Mouse (Mus musculus): ENCODE data around the gene Efna5. TPM values are rescaled to one million over a fixed set of nuclear protein-coding genes. Genes with fewer than 3 reads are reported as not detected.

Efna5 gene
- polyA plus RNA-seq, 3 experiments from 2014 or later: 0.13 TPM; not detected in 1

DNA sequence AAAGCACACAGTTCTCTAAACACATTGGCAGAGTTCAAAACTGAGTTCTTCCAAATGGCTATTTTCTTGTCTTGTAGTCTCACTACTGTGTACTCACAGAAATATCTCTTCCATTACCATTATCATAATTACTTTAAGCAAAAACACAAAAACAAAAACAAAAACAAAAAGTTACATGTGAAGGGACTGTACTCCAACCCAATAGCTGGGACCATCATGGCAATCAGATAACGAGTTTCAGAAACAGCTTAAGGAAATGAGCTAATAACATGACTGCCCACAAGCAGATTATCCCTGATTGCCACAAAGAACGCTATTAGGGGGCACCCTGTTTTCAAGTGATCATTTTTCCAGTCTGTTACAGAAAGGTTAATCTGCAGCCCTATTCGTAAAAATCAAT lies 93.3 kb downstream of the Efna5 start:
- ATAC-seq: no peak

DNA sequence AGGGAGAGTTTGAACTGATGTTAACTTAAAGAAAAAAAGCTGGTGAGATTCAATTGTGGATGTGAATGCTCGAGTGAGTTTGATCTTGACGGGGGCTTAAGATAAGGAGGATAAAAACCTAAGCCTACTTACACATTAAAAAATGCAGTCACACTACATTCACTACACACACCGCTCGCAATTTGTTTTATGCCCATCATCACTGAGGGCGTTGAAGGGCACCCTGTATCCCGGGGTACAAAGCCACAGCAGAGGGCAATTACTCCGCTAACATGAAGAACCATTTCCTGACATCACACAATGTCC lies 94.6 kb downstream of the Efna5 start:
- ATAC-seq: no peak

DNA sequence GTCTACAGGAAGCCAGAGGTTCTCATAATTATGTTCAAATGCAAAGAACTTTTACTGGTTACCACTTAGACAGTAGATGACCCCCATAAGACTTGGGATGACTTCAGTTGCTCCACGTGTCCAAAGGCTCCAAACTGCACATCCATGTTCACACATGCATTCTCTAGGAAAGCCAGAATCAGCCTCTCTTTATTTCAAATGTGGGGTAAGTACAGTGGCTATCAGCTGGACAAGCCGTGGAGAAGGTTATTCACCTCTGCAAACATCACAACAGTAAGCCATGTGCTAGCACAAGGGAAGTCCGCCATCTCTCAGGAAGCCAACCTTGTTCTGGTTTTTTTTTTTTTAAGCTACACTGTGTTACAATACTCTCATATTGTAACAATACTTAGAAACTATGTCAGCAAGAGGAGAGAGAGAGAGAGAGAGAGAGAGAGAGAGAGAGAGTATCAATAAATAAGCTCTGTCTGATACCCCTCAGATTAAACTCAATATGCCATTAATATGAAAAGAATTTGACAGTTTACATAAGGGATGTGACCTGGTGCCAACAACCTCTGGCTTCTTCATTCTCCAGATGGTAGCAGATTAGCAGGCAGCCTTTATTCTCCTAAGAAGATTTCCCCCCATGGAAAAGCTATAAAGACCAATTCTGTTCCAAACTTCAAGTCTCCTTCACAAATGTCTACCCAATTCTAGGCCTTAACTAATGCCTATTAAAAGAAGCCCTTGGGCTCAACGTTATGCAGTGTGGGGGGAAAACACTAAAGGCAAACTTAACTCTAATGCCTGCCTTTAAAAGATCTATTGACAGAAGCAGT lies 95.1 kb downstream of the Efna5 start:
- no peak for ATAC-seq

DNA sequence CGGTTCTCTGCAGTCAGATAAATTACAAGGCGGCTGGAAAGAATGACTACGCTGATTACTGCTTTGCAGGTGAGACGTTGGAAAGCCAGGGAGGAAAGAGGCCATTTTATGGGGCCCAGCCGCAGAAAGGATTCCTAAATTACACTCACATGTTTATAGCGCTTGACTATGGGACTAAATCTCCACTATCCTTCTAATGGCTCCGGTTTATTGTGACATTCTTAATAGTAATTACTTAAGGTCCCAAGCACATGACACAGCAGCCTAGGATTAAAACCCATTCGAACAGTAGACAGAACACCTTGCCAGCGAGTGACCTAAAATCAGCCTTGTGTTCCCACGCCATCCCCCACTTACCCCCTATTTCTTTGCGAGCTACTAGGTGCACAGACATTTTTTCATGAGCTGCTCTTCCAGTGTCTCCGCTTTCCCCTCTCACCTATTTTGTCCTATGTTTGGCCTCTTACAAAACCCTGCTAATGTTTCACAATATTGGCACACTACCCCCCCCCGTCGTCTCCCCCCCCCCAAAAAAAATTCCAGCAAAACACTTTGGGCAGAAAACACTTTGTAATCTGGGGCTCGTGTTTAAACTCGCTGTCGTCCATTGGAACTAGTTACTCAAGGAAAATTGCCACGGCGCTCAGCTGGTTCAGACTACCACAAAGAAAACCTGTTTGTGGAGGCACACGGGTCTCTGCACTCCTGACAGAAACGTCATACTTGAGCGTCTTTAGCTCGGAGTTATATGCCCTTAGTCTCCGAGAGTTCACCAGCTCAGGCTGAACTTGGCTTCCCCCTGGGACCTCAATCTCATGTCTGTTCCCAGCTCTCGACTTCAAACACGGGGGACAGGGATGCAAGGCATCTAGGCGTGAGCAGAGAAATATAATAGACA lies 96.6 kb downstream of the Efna5 start:
- ATAC-seq: no peak

DNA sequence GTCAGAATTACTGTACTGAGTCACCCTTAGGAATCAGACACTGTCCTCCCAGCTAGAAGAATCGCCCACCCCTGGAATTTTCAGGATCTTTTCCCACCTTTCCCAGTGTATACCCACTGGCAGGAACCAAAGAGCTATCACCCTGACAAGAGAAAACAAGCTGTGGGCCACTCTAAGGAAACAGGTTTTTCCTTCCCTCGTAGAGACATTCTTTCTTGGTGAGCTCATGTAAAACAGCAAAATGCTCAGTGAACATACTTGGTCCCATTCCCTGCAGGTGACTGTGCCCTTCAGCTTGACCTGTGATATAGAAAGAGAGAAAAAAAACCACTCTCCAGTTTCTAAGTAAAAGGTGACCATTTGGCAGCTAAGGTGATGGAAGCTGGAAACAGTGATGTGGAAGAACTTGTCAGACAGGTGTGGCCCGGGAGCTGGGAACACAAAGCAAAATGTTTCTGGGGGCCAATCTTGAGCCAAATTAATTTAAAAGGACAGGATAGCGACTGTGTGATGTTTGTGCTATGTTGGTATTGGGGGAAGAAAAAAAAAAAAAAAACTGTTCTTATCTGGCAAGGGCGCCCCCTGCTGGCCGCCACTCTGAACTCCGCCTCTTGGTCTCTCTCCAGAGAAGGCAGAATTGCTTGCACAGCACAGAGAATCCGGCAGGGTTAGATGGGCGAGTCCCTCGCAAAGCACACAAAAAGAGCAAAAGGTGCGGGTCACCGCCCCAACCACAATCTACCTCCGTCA lies 97.4 kb downstream of the Efna5 start:
- no peak for ATAC-seq

DNA sequence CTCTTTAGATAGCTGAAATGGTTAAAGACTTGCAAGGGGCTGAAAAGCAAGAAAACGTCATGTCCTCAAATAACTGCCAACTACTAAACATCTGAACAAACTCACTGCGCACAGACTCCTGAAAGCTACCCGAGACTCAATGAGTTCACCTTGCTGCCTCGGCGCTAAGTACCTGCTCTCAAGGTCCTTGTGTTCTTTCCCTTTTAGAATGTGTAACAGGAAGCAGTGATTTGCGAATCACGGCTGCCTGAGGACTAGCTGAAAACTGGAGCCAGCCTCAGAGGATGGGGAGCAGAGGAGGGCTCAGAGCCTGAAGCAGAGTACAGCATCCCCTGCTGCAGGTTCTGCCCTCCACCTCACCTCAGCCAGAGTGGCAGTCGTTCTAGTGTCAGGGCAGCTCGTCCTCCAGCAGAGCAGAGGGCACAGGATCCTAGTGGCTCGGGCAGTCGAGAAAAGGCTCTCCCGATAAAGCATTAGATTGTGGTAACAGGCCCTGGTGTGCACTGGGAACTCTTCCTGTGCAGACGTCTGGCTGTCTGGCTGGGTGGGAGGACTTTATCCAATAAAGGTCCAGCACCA lies 98.2 kb downstream of the Efna5 start:
- no peak for ATAC-seq

DNA sequence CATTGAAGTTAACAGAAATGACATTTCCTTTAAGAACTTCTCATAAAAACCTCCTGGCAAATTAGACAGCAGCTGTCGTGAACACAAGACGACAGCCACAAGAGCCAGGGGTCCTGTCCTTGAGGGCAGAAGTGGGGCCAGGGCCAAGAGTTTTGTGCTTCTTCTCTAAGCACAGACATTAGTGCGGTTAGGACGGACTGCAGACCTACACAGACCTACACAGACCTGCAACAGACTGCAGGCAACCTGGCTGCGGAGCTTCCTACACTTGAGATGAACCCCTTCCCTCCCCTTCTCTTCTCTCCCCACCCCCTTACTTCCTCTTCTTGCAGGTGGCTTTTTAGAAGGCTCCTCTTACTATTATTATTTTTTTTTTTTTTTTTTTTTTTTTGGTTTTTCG lies 100.0 kb downstream of the Efna5 start:
- no peak for ATAC-seq

DNA sequence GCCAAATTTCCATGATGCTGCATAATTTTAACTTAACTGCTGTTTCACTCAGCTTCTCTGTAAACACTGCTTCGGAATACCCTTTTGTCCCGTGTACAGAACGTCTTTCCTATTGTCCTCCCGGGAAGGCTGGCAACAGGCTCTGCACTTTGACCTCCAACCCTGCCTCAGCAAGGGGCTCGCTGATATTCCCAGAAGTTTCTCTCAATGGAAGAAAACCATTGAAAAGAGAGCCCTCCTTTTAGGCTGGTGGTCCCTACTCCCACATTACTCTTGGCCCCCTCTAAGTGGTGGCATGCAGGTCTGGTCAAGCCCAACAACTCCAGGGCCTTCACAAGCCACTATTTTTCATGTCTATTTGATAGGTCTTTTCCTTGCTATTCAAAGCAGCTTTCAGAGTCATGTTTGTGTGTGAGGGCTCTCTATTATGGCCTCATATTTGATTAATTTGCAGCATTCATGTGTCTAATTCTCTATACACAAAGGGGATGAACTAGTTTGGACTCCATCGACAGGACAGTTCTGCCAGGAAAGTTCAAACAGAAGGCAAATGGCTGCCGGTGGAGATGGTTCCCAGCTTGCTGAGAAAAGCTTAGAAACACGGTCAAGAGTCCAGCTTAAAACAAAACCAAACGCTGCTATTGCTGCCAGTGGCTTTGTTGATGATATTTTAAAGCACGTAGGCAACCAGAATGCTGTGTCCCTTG lies 103.1 kb downstream of the Efna5 start:
- no peak for ATAC-seq

DNA sequence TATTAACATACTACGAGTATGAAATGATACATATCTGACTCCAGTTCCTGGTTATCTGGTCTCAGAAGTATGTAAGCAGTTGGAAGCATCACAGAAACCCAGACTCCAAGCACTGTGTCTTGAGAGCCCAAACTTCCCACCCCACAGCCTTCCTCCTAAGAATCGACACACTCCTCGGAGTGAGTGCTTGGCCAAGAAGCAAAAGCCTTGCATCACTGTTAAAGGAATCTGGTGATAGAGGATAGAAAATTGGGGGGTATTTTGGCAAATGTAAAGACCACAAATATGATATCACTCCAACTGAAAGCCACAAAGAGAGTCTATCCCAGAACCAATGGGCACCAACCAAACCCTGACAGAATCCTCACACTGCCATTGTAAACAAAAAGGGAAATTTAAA lies 104.4 kb downstream of the Efna5 start:
- ATAC-seq: no peak

DNA sequence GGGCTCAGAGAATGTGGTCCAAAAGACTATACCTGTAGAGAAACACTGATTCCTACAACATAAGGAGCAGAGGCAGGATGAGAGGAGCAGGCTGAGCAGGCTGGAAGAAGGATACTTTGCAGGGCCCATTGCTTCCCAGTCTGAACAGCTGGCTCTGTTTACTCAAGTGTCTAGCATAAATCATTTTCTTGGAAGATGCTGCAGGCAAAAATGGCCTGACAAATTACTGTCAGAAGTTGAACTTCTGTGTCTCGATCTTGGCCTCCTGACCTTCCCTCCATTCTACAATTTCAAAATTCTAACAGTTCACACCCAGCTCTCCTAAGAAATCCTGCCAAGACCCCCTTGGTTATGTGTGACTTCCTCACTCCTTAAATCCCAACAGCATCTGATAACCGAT lies 105.1 kb downstream of the Efna5 start:
- ATAC-seq: no peak

DNA sequence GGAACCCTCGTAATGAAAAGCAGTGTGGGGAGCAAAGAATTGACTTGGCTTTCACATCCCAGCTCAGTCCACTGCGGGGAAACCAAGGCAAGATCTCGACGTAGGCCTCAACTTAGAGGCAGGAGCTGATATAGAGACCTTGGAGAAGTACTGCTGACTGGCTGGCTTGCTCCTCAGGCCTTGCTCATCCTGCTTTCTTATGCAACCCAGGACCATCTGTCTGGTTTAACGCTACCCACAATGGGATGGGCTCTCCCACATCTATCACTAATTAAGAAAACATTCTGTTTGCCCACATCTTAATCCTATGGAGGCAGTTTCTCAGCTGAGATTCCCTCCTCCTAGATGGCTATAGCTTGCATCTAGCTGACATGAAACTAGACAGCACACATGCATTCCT lies 105.7 kb downstream of the Efna5 start:
- no peak for ATAC-seq

DNA sequence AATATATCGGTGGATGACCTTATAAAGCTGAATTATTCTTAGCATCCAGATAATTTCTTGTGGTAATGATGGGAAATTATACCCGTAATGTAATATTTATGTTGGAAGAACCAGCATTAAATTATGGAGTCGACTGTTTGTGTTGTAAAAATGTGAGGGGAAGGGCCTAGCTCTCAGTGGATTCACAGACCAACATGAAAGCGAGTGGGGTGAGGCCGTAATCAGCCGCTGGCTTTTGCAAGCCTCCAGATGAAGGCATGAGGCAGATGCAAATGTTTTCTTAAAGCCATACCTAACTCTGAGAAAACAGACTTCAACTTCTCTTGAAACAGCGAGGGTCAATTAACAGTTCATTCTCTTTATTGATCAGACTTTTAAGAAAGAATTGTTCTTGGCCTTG lies 106.4 kb downstream of the Efna5 start:
- no peak for ATAC-seq

DNA sequence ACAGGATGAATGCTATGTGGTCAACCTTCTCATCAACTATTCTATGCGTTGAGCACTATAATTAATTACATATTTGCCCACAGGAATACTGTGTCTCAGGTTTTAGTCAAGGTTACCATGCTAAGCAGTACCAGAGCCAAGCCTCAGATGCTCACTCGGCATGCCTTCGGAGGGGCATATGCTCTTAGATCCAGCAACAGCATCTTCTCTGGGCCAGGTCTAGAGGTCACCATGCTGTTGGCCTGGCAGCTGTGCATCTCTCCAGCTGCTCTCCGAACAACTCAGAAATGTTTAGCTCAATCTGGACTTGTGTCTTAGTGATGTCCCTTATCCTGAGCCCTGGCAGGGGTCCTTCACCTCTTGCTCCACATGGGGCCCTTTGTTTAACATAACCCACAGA lies 114.4 kb downstream of the Efna5 start:
- ATAC-seq: no peak

DNA sequence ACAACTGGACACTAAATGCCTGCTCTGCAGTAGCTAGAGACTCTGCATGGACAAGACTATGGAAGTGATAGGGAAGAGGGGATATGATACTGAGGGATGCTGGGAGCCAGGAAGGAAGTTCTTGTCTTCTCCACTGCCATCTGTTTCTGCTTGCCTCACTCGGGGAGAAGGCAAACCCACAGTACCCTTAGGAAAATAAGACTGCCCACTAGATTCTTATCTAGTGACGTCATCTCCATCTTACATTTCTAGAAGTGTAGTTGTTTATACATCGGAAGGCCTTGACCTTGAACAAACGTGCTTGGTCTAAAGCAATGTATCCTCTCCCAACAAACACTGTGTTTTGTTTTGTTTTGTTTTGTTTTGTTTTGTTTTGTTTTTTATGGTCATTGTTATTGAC lies 116.0 kb downstream of the Efna5 start:
- ATAC-seq: no peak

DNA sequence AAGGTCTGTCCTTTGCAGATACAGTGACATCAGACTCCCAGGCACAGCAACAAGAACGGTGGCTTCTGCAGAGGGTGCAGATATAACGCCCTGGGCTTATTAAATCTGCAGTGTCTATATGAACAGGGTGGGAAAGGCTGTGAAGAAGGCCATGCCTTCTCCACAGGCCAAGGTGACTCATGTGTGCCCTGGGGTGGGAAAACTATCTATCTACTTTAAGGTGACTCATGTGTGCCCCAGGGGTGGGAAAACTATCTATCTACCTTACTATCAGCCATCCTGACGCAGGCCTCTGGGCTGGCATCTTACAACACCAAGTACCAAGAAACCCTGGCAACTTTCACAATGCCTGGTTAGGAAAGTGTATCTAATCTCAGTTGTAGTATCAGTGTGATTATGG lies 124.2 kb downstream of the Efna5 start:
- no peak for ATAC-seq

DNA sequence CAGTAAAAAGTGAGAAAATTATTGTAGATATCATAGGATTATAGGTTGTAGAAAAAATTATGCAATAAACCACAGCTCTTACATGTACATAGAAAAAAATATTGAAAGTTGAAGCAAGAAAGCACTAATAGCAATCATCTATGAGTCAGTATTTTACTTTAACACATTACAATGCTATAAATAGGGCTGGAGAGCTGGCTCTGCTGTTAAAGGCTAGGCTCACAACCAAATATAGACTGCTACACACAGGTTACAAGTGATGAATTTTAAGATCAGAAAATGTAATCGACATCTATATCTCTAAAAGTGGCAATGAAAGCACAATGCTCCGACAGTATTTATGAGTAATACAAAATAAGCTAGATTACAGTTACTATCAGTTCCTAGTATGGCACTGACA lies 125.5 kb downstream of the Efna5 start:
- ATAC-seq: no peak

DNA sequence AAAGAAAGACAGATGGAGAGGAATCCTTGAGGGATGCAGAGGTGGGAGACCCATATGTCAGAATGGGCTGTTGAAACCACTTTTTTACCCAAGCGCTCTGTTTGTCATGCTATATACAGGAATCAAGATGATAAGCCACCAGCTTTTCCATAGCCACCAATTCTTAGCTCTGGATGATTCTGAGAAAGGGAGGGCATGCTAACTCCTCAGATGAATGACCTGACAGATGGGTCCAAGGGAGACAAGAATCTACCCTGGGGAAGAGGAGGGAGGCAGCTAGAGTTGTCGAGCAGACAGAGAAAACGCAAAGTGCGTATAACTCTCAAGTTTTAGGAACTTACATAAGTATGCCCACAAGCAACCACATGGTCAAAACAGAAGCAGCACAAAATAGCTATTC lies 126.5 kb downstream of the Efna5 start:
- no peak for ATAC-seq

DNA sequence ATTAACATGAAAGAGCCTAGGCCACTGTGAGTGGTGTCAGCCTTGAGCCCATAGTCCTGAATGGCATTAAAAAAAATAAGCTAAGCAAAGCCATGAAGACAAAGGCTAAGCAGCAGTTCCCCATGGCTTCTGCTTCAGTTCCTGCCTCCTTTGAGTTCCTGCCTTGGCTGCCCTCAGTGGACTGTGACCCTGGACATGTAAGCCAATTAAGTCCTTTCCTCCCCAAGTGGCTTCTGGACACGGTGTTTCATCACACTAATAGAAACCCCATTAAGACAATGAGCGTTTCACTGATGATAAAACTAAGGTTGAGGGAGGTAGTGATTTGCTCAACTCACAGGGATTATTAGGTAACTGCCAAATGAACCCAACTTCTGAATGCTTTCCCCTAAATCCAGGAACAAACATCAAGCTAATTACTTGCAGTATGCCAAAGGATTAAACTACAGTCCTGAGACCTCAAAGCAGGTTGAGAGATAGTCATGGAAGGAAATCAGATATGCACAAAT lies 128.7 kb downstream of the Efna5 start:
- no peak for ATAC-seq

DNA sequence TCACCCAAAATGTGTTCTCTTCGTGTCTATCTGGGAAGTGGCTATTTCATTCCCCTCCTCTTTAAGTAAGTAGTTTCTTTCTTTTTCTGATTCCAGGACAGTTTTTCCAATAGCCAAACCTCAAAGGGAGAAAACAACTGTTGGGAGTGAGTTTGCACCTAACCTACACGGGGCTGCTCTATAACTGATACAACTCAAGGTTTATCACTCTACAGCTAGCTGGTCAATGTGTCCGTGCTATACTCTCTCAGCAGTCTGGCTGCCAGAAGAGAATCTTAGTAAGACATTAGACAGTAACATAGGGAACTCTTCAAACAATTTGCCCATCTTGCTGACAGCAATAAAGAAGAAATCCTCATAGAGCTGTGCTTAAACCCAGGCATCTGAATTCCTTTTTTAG lies 130.5 kb downstream of the Efna5 start:
- ATAC-seq: no peak

DNA sequence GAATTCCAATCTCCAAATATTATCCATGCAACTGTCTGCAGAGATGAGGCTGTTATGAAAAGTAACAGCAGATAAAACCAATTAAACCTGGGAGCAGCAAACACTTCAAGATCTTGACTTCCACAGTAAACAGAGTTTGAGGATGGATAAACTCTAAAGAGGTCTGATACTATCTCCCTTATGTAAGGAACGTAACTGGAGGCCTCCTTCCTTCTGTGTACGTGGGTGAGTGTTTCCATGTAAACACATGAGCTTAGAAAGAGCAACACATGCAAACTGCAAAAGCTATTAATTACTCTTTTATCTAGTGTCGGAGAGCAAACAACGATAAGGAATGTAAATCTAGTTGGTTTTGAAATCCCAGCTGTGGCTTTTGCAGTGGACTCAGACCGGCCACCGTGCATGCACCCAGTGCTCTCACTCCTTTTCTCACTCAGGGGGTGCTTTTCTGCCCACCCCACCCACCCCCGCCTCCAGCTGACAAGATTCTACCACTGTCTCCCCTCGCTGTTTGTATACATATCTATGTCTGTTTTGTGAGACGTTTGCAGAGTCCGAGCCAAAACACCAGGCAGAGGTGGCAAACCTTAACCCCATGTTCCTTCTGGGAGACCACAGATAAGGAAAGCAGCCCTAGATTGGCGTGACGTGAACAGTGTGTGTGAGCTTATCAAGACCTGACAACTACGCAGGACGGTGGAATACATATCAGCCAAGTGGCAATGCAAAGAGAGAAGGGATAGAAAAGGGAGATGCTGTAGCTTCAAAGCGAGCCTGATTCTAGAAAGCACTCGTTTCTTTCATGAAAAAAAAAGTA lies 132.1 kb downstream of the Efna5 start:
- no peak for ATAC-seq

DNA sequence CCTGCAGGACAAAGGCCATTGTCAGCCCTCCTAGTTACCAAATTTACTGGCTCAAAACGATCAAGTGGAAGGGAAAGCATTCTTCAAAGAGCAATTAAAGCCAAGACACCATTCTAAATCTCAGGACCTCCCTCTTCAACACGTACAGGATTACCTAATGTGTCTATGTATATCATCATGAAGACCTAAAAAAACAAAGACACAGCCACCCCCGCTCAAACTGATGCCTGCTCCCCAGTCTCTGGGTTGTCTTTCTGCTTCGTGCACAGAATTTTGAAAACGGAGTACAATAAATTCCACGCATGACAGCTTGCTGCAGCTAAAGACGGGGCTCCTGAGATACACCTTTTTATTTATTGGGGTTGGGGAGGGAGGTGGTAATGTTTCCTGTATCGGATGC lies 133.7 kb downstream of the Efna5 start:
- ATAC-seq: no peak

Data from inflammation-experienced regulatory T-cells, adult 6 months (primary cell).